Mouse (Mus musculus): ENCODE results near the gene Ppp1r13l. TPM values are rescaled to one million over a fixed set of nuclear protein-coding genes. Genes with fewer than 3 reads are reported as not detected.

Ppp1r13l gene
- polyA plus RNA-seq, 1 experiment from 2014 or later = 4.9 TPM

GRCm38 (mm10) chr7:19328425-19328824 is 31.1 kb upstream of the Ppp1r13l start:
- Histone ChIP-seq H3K27ac (ENCODE audit: low read length) (no peak overlapping the region), H3K27me3 (ENCODE audit: control insufficient read depth, insufficient read depth, low read depth, low read length) (no peaks in the 10 kb centered on the region), H3K4me1 (replicated peaks; ENCODE audit: control insufficient read depth, insufficient read depth, low read length) (peaks cover 14% of the 10 kb centered on the region), H3K4me3 (ENCODE audit: low read length) (no peak overlapping the region), H3K4me2 (ENCODE audit: low read depth, low read length) (no peak overlapping the region), H3K9me3 (ENCODE audit: control insufficient read depth, low read length) (no peaks in the 10 kb centered on the region), H3K9ac (ENCODE audit: low read length) (no peak overlapping the region), H3K36me3 (ENCODE audit: control insufficient read depth, insufficient read depth, low read length) (no peaks in the 10 kb centered on the region)
- ATAC-seq (ENCODE audit: low read depth) = no peak

GRCm38 (mm10) chr7:19331910-19332309 is 27.6 kb upstream of the Ppp1r13l start:
- H3K9ac ChIP-seq (ENCODE audit: low read length) = no peak overlapping the region
- no peaks in the 10 kb centered on the region for H3K9me3 ChIP-seq (ENCODE audit: control insufficient read depth, low read length)
- H3K4me3 ChIP-seq (ENCODE audit: low read length) = no peak overlapping the region
- no peaks in the 10 kb centered on the region for H3K27me3 ChIP-seq (ENCODE audit: control insufficient read depth, insufficient read depth, low read depth, low read length)
- no peak for ATAC-seq (ENCODE audit: low read depth)
- 57% methylated on average over 2 of the region's 2 CpGs for WGBS
- H3K36me3 ChIP-seq (ENCODE audit: control insufficient read depth, insufficient read depth, low read length) = no peaks in the 10 kb centered on the region
- H3K27ac ChIP-seq (ENCODE audit: low read length) = no peak overlapping the region
- H3K4me1 ChIP-seq (replicated peaks; ENCODE audit: control insufficient read depth, insufficient read depth, low read length) = peaks cover 5% of the 10 kb centered on the region
- H3K4me2 ChIP-seq (ENCODE audit: low read depth, low read length) = no peak overlapping the region

DNA sequence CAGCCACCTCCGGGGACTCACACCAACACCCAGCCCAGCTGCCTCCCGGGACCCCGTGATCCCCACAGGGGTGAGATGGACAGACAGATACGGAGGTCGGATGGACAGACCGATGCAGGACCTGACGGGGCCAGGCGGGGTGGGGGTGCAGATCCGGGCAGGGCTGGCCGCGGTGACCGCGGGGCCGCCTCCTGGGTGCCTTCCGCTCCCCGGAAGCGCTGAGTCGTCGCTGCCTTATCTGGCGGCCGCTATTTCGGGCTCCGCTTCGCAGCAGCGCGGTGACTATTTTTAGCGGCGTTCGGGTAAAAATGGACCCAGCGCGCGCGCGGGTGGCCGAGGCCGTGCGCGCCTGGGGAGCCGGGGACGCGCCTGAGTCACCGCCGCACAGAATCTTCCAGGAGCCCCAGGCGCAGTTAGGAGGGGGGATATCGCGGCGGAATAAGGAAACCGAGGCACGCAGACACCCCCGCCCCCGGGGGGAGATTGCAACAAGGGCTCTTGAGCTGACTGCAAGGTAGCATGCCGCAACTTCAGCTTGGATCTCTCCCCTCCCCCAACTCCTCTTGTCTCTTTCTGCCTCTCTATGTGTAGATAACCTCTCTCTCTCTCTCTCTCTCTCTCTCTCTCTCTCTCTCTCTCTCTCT is 26.7 kb upstream of the Ppp1r13l start:
- H3K27me3 ChIP-seq (ENCODE audit: control insufficient read depth, insufficient read depth, low read depth, low read length) = no peaks in the 10 kb centered on the region
- WGBS = under 1% methylated on average over 52 of the region's 52 CpGs
- H3K9me3 ChIP-seq (ENCODE audit: control insufficient read depth, low read length) = no peaks in the 10 kb centered on the region
- ATAC-seq (ENCODE audit: low read depth) = peak; percentile 77
- H3K4me1 ChIP-seq (replicated peaks; ENCODE audit: control insufficient read depth, insufficient read depth, low read length) = no peaks in the 10 kb centered on the region; the same call in 1 of the 2 replicates
- H3K9ac ChIP-seq (ENCODE audit: low read length) = peak overlapping the region; percentile 75
- peak overlapping the region; percentile 65 for H3K4me3 ChIP-seq (ENCODE audit: low read length)
- H3K4me2 ChIP-seq (ENCODE audit: low read depth, low read length) = peak overlapping the region; percentile 83
- peak overlapping the region; percentile 51; the same call in 1 of the 2 replicates for H3K27ac ChIP-seq (ENCODE audit: low read length)
- no peaks in the 10 kb centered on the region for H3K36me3 ChIP-seq (ENCODE audit: control insufficient read depth, insufficient read depth, low read length)

DNA sequence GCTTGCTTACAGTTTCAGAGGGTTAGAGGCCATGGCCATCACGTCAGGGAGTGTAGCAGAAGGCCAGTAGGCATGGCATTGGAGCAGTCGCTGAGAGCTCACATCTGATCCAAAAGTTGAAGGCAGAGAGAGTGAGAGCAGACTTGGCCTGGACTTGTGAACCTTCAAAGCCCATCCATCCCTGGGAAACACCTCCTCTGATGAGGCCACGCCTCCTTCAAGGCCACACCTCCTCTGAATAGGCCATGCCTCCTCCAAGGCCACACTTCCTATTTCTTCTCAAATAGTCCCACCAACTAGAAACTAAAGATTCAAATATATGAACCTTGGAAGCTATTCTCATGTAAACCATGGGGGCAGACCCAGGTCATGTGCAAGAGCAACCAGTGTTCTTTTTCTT is 24.0 kb upstream of the Ppp1r13l start:
- WGBS = 31% methylated on average over 3 of the region's 3 CpGs
- H3K27me3 ChIP-seq (ENCODE audit: control insufficient read depth, insufficient read depth, low read depth, low read length) = no peaks in the 10 kb centered on the region
- no peak overlapping the region for H3K4me2 ChIP-seq (ENCODE audit: low read depth, low read length)
- H3K36me3 ChIP-seq (ENCODE audit: control insufficient read depth, insufficient read depth, low read length) = no peaks in the 10 kb centered on the region
- no peak for ATAC-seq (ENCODE audit: low read depth)
- peaks cover 3% of the 10 kb centered on the region for H3K4me1 ChIP-seq (replicated peaks; ENCODE audit: control insufficient read depth, insufficient read depth, low read length)
- no peak overlapping the region for H3K4me3 ChIP-seq (ENCODE audit: low read length)
- H3K9me3 ChIP-seq (ENCODE audit: control insufficient read depth, low read length) = no peaks in the 10 kb centered on the region
- no peak overlapping the region for H3K27ac ChIP-seq (ENCODE audit: low read length)
- no peak overlapping the region for H3K9ac ChIP-seq (ENCODE audit: low read length)

DNA sequence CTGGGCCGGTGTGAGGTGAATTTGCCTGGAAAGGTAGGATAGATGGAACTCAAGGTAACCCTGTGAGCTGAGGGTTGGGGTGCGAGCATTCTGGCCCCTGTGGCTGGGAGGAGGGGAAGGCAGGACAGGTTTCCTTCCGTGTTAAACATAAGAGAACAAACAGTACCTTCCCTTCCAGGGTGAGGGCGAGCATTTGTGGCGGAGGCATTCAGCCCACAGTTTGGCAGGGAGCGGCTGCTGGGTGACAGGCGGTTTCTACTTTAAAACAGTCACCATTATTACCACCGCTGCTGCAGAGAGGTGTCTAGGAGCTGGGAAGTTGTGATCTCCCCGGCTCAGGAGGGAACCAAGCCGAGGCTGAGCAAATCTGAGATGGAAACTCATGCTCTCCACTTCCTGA is 22.4 kb upstream of the Ppp1r13l start:
- Histone ChIP-seq H3K27me3 (ENCODE audit: control insufficient read depth, insufficient read depth, low read depth, low read length) (peaks cover 7% of the 10 kb centered on the region), H3K27ac (ENCODE audit: low read length) (no peak overlapping the region), H3K4me2 (ENCODE audit: low read depth, low read length) (no peak overlapping the region), H3K4me1 (replicated peaks; ENCODE audit: control insufficient read depth, insufficient read depth, low read length) (peaks cover 12% of the 10 kb centered on the region), H3K9ac (ENCODE audit: low read length) (no peak overlapping the region), H3K9me3 (ENCODE audit: control insufficient read depth, low read length) (no peaks in the 10 kb centered on the region), H3K4me3 (ENCODE audit: low read length) (no peak overlapping the region), H3K36me3 (ENCODE audit: control insufficient read depth, insufficient read depth, low read length) (no peaks in the 10 kb centered on the region)
- WGBS = 57% methylated on average over 10 of the region's 10 CpGs
- no peak for ATAC-seq (ENCODE audit: low read depth)

DNA sequence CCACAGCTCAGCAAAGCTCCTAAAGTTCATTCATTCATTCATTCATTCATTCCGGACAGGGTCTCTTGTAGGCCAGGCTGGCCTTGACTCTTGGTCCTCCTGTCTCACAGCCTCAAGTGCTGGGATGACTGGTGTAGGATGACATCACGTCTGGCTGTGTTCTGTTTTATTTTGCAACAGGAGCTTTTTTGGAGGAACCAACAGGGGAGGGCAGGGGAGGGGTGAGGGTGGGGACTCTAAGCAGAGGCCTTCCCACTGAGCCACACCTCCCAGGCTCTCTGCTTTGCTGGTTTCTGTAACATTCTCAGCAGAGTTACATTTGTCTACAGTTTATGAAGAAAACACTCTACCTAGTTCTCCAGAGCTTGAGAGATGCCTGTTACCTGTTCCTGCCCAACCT is 21.5 kb upstream of the Ppp1r13l start:
- Histone ChIP-seq H3K36me3 (ENCODE audit: control insufficient read depth, insufficient read depth, low read length) (no peaks in the 10 kb centered on the region), H3K9ac (ENCODE audit: low read length) (no peak overlapping the region), H3K4me2 (ENCODE audit: low read depth, low read length) (no peak overlapping the region), H3K4me3 (ENCODE audit: low read length) (no peak overlapping the region), H3K27me3 (ENCODE audit: control insufficient read depth, insufficient read depth, low read depth, low read length) (peaks cover 11% of the 10 kb centered on the region), H3K4me1 (replicated peaks; ENCODE audit: control insufficient read depth, insufficient read depth, low read length) (peaks cover 18% of the 10 kb centered on the region), H3K9me3 (ENCODE audit: control insufficient read depth, low read length) (no peaks in the 10 kb centered on the region), H3K27ac (ENCODE audit: low read length) (no peak overlapping the region)
- WGBS = 54% methylated on average over 2 of the region's 2 CpGs
- ATAC-seq (ENCODE audit: low read depth) = no peak

DNA sequence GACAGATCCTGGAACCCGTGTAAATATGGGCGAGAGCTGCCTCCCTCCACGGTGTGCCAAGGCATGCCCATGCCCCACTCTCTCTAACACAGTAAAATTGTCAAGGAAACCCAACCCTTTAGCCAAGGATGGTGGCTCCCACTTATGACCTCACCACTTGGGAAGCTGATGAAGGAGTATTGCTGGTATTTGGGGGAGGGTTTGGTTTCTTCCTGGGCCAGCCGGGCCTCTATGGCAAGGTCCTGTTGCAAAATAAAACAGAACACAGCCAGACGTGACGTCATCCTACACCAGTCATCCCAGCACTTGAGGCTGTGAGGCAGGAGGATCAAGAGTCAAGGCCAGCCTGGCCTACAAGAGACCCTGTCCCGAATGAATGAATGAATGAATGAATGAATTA is 21.0 kb upstream of the Ppp1r13l start:
- Histone ChIP-seq H3K27me3 (ENCODE audit: control insufficient read depth, insufficient read depth, low read depth, low read length) (peaks cover 11% of the 10 kb centered on the region), H3K4me2 (ENCODE audit: low read depth, low read length) (no peak overlapping the region), H3K4me1 (replicated peaks; ENCODE audit: control insufficient read depth, insufficient read depth, low read length) (peaks cover 21% of the 10 kb centered on the region), H3K36me3 (ENCODE audit: control insufficient read depth, insufficient read depth, low read length) (no peaks in the 10 kb centered on the region), H3K27ac (ENCODE audit: low read length) (no peak overlapping the region), H3K9ac (ENCODE audit: low read length) (no peak overlapping the region), H3K4me3 (ENCODE audit: low read length) (no peak overlapping the region), H3K9me3 (ENCODE audit: control insufficient read depth, low read length) (no peaks in the 10 kb centered on the region)
- ATAC-seq (ENCODE audit: low read depth) = 0 out of 2 replicates have a peak, but pooled peaks have one; percentile 16
- 49% methylated on average over 7 of the region's 7 CpGs for WGBS

- H3K36me3 ChIP-seq (ENCODE audit: control insufficient read depth, insufficient read depth, low read length) = no peaks in the 10 kb centered on the region
- 19% methylated on average over 10 of the region's 10 CpGs for WGBS
- H3K27me3 ChIP-seq (ENCODE audit: control insufficient read depth, insufficient read depth, low read depth, low read length) = peaks cover 11% of the 10 kb centered on the region
- no peak overlapping the region for H3K9ac ChIP-seq (ENCODE audit: low read length)
- H3K4me1 ChIP-seq (replicated peaks; ENCODE audit: control insufficient read depth, insufficient read depth, low read length) = peaks cover 31% of the 10 kb centered on the region
- ATAC-seq (ENCODE audit: low read depth) = no peak
- H3K27ac ChIP-seq (ENCODE audit: low read length) = no peak overlapping the region
- peak overlapping the region; percentile 94 for H3K4me2 ChIP-seq (ENCODE audit: low read depth, low read length)
- no peaks in the 10 kb centered on the region for H3K9me3 ChIP-seq (ENCODE audit: control insufficient read depth, low read length)
- peak overlapping the region; percentile 55 for H3K4me3 ChIP-seq (ENCODE audit: low read length)
Observed at GRCm38 (mm10) chr7:19341250-19341649, 18.3 kb upstream of the Ppp1r13l start.

DNA sequence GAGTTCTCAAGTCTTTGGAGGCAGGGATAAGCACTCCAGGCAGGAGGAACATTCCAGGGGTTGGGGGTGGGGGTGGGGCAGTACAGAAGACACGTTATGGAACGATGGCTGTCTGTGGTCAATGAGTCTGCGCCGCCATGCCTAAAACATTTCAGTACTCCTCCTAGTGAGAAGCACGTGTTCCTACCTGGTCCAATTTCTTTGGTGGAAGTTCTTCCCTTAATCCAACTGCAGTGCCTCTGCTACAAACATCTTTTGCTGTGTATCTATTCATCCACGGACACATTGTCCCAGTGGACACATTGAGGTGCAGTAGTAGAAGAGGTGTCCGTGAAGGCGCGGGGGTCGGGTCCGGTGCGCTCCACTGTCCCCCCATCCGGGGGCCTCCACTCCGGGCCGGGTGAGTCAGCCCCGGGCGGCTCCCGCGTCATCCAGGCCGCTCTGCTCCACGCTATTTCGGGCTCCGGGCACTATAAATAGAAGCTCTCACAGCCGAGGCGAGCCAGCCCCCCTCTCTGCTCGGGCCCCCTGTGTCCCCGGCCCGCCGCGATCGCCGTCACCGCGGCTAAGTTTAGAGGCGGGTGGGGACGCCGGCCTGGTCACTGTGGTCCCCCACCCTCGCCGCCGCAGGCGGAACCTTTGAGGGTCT is 17.7 kb upstream of the Ppp1r13l start:
- Histone ChIP-seq H3K27me3 (ENCODE audit: control insufficient read depth, insufficient read depth, low read depth, low read length) (peaks cover 11% of the 10 kb centered on the region), H3K4me2 (ENCODE audit: low read depth, low read length) (peak overlapping the region; percentile 94), H3K27ac (ENCODE audit: low read length) (peak overlapping the region; percentile 45; the same call in 1 of the 2 replicates), H3K4me1 (replicated peaks; ENCODE audit: control insufficient read depth, insufficient read depth, low read length) (peaks cover 31% of the 10 kb centered on the region), H3K36me3 (ENCODE audit: control insufficient read depth, insufficient read depth, low read length) (no peaks in the 10 kb centered on the region), H3K9me3 (ENCODE audit: control insufficient read depth, low read length) (no peaks in the 10 kb centered on the region), H3K4me3 (ENCODE audit: low read length) (peak overlapping the region; percentile 55), H3K9ac (ENCODE audit: low read length) (peak overlapping the region; percentile 67)
- peak; percentile 15; the same call in 1 of the 2 replicates for ATAC-seq (ENCODE audit: low read depth)
- under 1% methylated on average over 41 of the region's 41 CpGs for WGBS

Measured in lung, embryonic 16.5 days (tissue).